Mouse (Mus musculus): ENCODE measurements around the gene Nodal. TPM values are rescaled to one million over a fixed set of nuclear protein-coding genes. Genes with fewer than 3 reads are reported as not detected.

The Nodal gene
- total and polyA plus RNA-seq, 3 experiments: 0.13 TPM; not detected in 2

Other genes starting within 250 kb of the Nodal start
- 0.17 TPM in 1 of 2 replicates, not detected in the other for gene Tbata, start 246.0 kb upstream of the Nodal start, total RNA-seq (2012; rRNA removed)
- not detected in 2 replicates for gene Tbata, start 246.0 kb upstream of the Nodal start, total RNA-seq (2014; rRNA removed)
- gene Tbata, start 246.0 kb upstream of the Nodal start, polyA plus RNA-seq (2012; ENCODE audit: insufficient read length, low read depth): 0.73 TPM in 1 of 2 replicates, not detected in the other
- gene Adamts14, start 144.5 kb upstream of the Nodal start, total RNA-seq (2012; rRNA removed): 1.3 and 2.7 TPM in 2 replicates
- 1.2 and 1.4 TPM in 2 replicates for gene Adamts14, start 144.5 kb upstream of the Nodal start, total RNA-seq (2014; rRNA removed)
- 2.0 and 2.5 TPM in 2 replicates for gene Adamts14, start 144.5 kb upstream of the Nodal start, polyA plus RNA-seq (2012; ENCODE audit: insufficient read length, low read depth)
- 0.67 and 0.93 TPM in 2 replicates for gene Prf1, start 120.1 kb upstream of the Nodal start, total RNA-seq (2012; rRNA removed)
- gene Prf1, start 120.1 kb upstream of the Nodal start, total RNA-seq (2014; rRNA removed): 0.32 and 0.39 TPM in 2 replicates
- 0.38 and 0.43 TPM in 2 replicates for gene Prf1, start 120.1 kb upstream of the Nodal start, polyA plus RNA-seq (2012; ENCODE audit: insufficient read length, low read depth)
- gene Pald1, start 34.4 kb upstream of the Nodal start, total RNA-seq (2012; rRNA removed): 1.5 and 1.9 TPM in 2 replicates
- 0.93 and 1.5 TPM in 2 replicates for gene Pald1, start 34.4 kb upstream of the Nodal start, total RNA-seq (2014; rRNA removed)
- gene Pald1, start 34.4 kb upstream of the Nodal start, polyA plus RNA-seq (2012; ENCODE audit: insufficient read length, low read depth): 2.0 and 2.2 TPM in 2 replicates
- gene Eif4ebp2, start 34.7 kb downstream of the Nodal start, total RNA-seq (2012; rRNA removed): 12.8 and 16.4 TPM in 2 replicates
- gene Eif4ebp2, start 34.7 kb downstream of the Nodal start, total RNA-seq (2014; rRNA removed): 5.5 and 7.5 TPM in 2 replicates
- 65.5 and 73.2 TPM in 2 replicates for gene Eif4ebp2, start 34.7 kb downstream of the Nodal start, polyA plus RNA-seq (2012; ENCODE audit: insufficient read length, low read depth)
- gene Lrrc20, start 57.8 kb downstream of the Nodal start, total RNA-seq (2012; rRNA removed): 8.0 and 8.2 TPM in 2 replicates
- gene Lrrc20, start 57.8 kb downstream of the Nodal start, total RNA-seq (2014; rRNA removed): 9.9 and 11.2 TPM in 2 replicates
- gene Lrrc20, start 57.8 kb downstream of the Nodal start, polyA plus RNA-seq (2012; ENCODE audit: insufficient read length, low read depth): 12.2 and 13.7 TPM in 2 replicates
- not detected in 2 replicates for gene Npffr1, start 177.5 kb downstream of the Nodal start, total RNA-seq (2012; rRNA removed)
- gene Npffr1, start 177.5 kb downstream of the Nodal start, total RNA-seq (2014; rRNA removed): not detected in 2 replicates
- not detected in 2 replicates for gene Npffr1, start 177.5 kb downstream of the Nodal start, polyA plus RNA-seq (2012; ENCODE audit: insufficient read length, low read depth)
- 178 and 257 TPM in 2 replicates for gene Ppa1, start 230.6 kb downstream of the Nodal start, total RNA-seq (2012; rRNA removed)
- gene Ppa1, start 230.6 kb downstream of the Nodal start, total RNA-seq (2014; rRNA removed): 337 and 352 TPM in 2 replicates
- 249 and 250 TPM in 2 replicates for gene Ppa1, start 230.6 kb downstream of the Nodal start, polyA plus RNA-seq (2012; ENCODE audit: insufficient read length, low read depth)

Measured in CH12.LX (cell line).